Mouse (Mus musculus) adrenal gland, adult (tissue): ENCODE measurements at regions not wholly inside any gene's neighbourhood (a gene's known extent, or its start where the extent isn't known, plus 50 kb on each side); places are given as distances from the start of the nearest gene placed in this dataset.

Source experiments
- DNase-seq, 2 experiments: peaks; one replicate each; pipeline ENCODE4 v3.0.0; 2022 to 2023; ENCODE audit warnings: low spot score in 1 of 2; ENCODE audit not compliant: inconsistent age in 2 of 2

DNA sequence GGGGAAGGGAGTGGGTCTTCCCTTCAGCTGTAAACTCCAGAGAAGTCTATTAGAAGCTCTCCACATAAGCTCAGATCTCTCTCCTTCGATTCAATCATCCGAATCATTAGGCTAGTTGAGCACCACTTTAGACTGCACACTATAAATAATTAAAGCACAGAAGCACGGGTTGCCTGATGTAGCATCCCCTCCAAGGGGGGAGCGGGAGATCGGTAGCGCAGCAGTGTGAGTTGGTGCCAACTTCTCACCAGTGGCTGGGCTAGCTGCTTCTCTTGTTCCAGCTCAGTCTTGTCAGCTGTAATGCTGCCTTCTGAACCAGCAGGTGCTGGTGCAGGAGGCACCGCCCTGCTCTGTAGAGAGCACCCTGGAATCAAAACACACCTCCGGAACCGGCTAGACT, 78.6 kb downstream of the A830031A19Rik start:
- no peak for DNase-seq

DNA sequence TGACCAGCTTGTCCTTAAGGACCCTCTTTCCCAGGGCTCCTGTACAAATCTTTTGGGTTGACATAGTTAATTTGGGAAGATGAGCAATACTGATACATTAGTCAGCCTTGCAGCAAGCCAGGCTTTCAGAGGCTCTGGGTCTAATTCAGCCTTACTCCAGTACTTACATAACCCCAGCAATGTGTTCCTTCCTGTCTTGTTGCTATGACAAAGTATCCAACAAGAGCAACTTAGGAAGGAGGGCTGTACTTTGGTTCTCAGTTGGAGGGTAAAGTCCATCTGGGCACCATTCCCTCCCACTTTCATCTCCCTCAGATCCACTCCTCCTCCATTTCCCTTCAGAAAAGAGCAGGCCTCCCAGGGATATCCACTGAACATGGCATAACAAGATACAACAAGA, 80.7 kb downstream of the A830031A19Rik start:
- DNase-seq = no peak

DNA sequence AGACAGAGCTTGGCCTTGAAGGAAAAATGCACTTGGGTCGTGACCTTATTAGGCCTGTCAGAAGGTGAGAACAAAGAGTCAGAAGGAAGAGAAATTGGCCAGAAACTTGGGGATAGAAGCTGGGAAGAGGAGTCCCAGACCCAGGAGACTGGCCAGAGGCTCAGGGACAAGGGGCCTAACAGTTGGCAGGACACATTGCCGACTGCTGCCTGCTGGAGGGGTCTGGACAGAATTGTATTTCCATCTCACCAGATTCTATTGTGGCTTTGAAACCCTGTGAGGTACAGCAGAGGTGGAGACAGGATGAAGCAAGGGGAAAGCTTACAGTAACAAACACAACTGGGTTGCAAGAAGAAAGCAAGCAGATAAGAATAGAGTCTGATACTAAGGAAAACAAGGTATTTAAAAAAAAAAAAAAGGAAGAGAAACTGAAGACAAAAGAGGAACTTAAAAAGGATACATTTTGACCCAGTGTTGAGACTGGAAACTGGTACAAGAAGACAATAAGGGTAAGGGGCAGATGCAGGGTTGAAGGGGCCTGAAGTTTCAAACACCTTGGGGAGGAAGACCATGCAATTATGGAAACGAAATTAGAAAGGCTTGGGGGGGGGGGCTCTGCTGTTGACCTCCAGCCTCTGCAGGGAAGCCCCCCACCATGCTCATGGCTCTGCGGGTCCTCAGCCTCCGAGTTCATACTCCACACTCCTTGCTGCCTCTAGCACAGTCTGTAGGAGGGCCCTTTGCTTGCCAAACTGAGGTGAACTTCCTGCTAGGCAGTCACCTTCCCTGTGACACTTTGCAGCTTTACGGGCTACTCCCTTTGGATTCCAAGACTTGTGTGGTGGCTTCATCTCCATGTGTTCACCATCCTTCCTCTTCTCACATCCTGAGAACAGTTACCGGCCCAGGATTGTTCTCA, 87.1 kb downstream of the A830031A19Rik start:
- no peak for DNase-seq

DNA sequence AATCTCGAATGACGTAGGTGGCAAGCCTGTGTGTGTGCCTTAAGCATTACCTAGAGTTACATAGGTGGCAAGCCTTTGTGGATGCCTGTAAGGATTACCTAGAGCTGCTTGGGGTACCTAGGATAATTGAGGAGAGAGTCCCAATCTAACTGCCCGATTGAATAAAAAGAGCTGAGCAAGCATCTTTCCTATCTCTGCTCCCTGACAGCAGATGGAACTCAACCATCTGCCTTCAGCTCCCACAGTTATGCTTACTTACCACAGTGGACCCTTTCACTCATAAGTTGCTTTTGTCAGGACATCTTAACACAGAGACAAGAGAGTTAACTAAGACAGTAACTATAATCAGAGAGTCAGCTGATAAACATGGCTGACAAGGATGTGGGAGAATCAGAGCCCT, 89.6 kb downstream of the A830031A19Rik start:
- DNase-seq = no peak

DNA sequence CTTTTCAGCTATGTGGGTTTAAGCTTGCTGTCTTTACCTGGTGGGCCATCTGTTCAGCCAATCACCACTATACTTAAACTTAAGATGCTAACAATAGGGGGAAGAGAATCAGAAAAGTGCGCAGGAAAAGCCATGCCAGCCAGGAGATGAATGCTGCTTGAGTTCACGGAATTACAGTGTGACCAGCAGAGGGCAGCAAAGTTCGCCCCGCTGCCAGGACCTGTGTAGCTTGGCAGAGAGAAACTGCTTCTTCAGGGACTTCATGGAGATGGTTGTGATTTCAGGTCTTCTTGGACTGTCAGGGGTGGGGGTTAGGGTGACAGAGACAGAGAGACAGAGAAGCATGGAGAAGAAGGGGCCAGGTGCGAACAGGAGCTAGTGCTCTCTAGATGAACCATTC, 84.3 kb upstream of the Papolg start:
- peak; percentile 57 to 86 for DNase-seq

DNA sequence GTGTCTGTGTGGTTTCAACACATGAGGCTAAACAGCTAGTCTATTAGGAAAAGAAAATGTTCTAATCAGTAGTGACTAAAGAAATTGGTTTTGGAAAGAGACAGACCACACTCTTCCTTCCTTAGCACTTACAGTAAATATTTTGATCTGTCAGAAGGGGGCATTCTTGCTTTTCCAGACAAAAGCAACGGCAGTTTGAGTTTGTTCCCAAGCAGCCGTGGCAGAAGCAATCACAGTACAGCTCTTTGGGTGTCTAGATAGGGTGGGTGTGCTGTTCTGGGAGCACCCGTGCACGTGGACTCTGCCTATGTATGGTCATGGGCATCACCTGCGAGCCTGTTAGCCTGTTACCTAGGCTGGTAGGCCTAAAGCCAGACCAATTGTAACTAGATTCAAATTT, 83.2 kb upstream of the Papolg start:
- no peak for DNase-seq

GRCm38 (mm10) chr11:23977096-23977495, 82.0 kb upstream of the Papolg start:
- DNase-seq = no peak

DNA sequence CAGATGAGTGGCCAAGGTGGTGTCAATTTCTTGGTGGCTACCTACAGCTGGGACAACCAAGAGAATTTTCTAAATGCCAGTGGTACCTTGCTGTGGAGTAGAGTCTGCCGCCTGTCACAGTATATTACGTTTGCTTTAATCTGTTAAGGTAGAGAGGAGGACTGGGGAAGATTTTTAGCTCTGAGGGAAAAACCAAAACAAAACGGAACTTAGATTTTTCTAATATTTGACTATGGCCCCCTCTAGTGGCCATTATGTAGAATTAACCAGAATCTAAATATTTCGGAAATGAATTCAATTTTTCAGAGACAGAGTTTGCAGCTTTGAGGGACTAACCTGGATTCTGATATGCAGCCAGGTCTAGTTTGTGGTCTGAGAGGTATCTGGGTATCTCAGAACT, 59.3 kb upstream of the Papolg start:
- DNase-seq = peak in 1 of 2 experiments; percentile 56

DNA sequence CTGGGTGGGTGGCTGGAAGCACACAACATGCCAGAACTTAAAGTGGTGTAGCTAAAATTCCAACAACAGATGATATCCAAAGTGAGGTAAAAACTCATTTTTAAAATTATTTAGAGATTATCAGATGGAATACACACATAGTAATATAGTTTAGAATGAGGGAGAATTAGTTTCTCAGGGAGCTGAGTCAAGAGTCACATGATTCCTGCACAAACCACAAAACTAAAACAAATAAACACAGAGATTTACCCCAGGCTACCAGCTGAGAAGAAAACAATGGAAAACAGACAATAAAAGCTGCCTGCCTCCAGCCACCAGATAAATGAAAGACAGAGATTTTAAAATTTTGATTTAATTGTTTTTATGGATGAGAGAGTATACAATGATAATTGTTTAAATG, 50.9 kb upstream of the Papolg start:
- no peak for DNase-seq
